Mouse (Mus musculus): ENCODE measurements around the gene Pdia5. TPM values are rescaled to one million over a fixed set of nuclear protein-coding genes. Genes with fewer than 3 reads are reported as not detected.

Pdia5 gene
- polyA plus RNA-seq, 1 experiment from 2014 or later = 43.1 TPM

GRCm38 (mm10) chr16:35477273-35477672 is 13.4 kb downstream of the Pdia5 start:
- no peaks in the 10 kb centered on the region for H3K36me3 ChIP-seq
- 60% methylated on average over 1 of the region's 1 CpGs for WGBS
- no peak overlapping the region for H3K27ac ChIP-seq
- H3K27me3 ChIP-seq = no peaks in the 10 kb centered on the region
- ATAC-seq (ENCODE audit: borderline replicate concordance, extremely low read depth, low FRiP score, low TSS enrichment) = no peak
- H3K9ac ChIP-seq = no peak overlapping the region
- no peak overlapping the region for H3K4me3 ChIP-seq
- no peaks in the 10 kb centered on the region for H3K9me3 ChIP-seq
- H3K4me1 ChIP-seq = no peaks in the 10 kb centered on the region
- H3K4me2 ChIP-seq = no peak overlapping the region

GRCm38 (mm10) chr16:35472569-35473275 is 18.0 kb downstream of the Pdia5 start:
- no peak for ATAC-seq (ENCODE audit: borderline replicate concordance, extremely low read depth, low FRiP score, low TSS enrichment)
- Histone ChIP-seq H3K4me3 (no peak overlapping the region), H3K27me3 (no peaks in the 10 kb centered on the region), H3K9me3 (no peaks in the 10 kb centered on the region), H3K4me2 (no peak overlapping the region), H3K36me3 (no peaks in the 10 kb centered on the region), H3K4me1 (peaks cover 5% of the 10 kb centered on the region; the same call in 1 of the 2 replicates), H3K9ac (no peak overlapping the region), H3K27ac (no peak overlapping the region)
- WGBS = 87% methylated on average over 14 of the region's 14 CpGs

GRCm38 (mm10) chr16:35471841-35472568 is 18.7 kb downstream of the Pdia5 start:
- H3K9me3 ChIP-seq = no peaks in the 10 kb centered on the region
- no peak overlapping the region for H3K4me3 ChIP-seq
- H3K4me2 ChIP-seq = no peak overlapping the region
- H3K9ac ChIP-seq = no peak overlapping the region
- H3K27me3 ChIP-seq = no peaks in the 10 kb centered on the region
- no peak; the same call in 1 of the 2 replicates for ATAC-seq (ENCODE audit: borderline replicate concordance, extremely low read depth, low FRiP score, low TSS enrichment)
- 88% methylated on average over 17 of the region's 17 CpGs for WGBS
- H3K4me1 ChIP-seq = peaks cover 5% of the 10 kb centered on the region; the same call in 1 of the 2 replicates
- H3K27ac ChIP-seq = no peak overlapping the region
- H3K36me3 ChIP-seq = no peaks in the 10 kb centered on the region

GRCm38 (mm10) chr16:35470983-35471382 is 19.7 kb downstream of the Pdia5 start:
- no peak overlapping the region for H3K4me3 ChIP-seq
- H3K4me1 ChIP-seq = peaks cover 5% of the 10 kb centered on the region; the same call in 1 of the 2 replicates
- H3K9ac ChIP-seq = no peak overlapping the region
- no peak overlapping the region for H3K4me2 ChIP-seq
- no peaks in the 10 kb centered on the region for H3K36me3 ChIP-seq
- WGBS = 77% methylated on average over 8 of the region's 8 CpGs
- ATAC-seq (ENCODE audit: borderline replicate concordance, extremely low read depth, low FRiP score, low TSS enrichment) = no peak
- no peaks in the 10 kb centered on the region for H3K9me3 ChIP-seq
- no peaks in the 10 kb centered on the region for H3K27me3 ChIP-seq
- H3K27ac ChIP-seq = no peak overlapping the region

- ATAC-seq (ENCODE audit: borderline replicate concordance, extremely low read depth, low FRiP score, low TSS enrichment) = no peak
These were observed 20.6 kb downstream of the Pdia5 start for GRCm38 (mm10) chr16:35470096-35470495.

GRCm38 (mm10) chr16:35469016-35469415 is 21.7 kb downstream of the Pdia5 start:
- Histone ChIP-seq H3K9ac (no peak overlapping the region), H3K9me3 (no peaks in the 10 kb centered on the region), H3K4me1 (peaks cover 5% of the 10 kb centered on the region; the same call in 1 of the 2 replicates), H3K27ac (no peak overlapping the region), H3K36me3 (no peaks in the 10 kb centered on the region), H3K4me3 (no peak overlapping the region), H3K27me3 (no peaks in the 10 kb centered on the region), H3K4me2 (no peak overlapping the region)
- 76% methylated on average over 6 of the region's 6 CpGs for WGBS
- ATAC-seq (ENCODE audit: borderline replicate concordance, extremely low read depth, low FRiP score, low TSS enrichment) = no peak

More at GRCm38 (mm10) chr16:35470096-35470495, 20.6 kb downstream of the Pdia5 start:
- no peaks in the 10 kb centered on the region for H3K9me3 ChIP-seq
- 39% methylated on average over 8 of the region's 8 CpGs for WGBS
- H3K27me3 ChIP-seq = no peaks in the 10 kb centered on the region
- H3K4me3 ChIP-seq = no peak overlapping the region
- H3K9ac ChIP-seq = no peak overlapping the region
- peaks cover 5% of the 10 kb centered on the region; the same call in 1 of the 2 replicates for H3K4me1 ChIP-seq
- no peak overlapping the region for H3K27ac ChIP-seq
- H3K4me2 ChIP-seq = no peak overlapping the region
- H3K36me3 ChIP-seq = no peaks in the 10 kb centered on the region

- WGBS = 73% methylated on average over 2 of the region's 2 CpGs
- Histone ChIP-seq H3K36me3 (no peaks in the 10 kb centered on the region), H3K27ac (no peak overlapping the region), H3K4me2 (no peak overlapping the region), H3K9ac (no peak overlapping the region), H3K4me3 (no peak overlapping the region), H3K27me3 (no peaks in the 10 kb centered on the region), H3K9me3 (no peaks in the 10 kb centered on the region), H3K4me1 (peaks cover 5% of the 10 kb centered on the region; the same call in 1 of the 2 replicates)
- ATAC-seq (ENCODE audit: borderline replicate concordance, extremely low read depth, low FRiP score, low TSS enrichment) = no peak
These were observed 23.6 kb downstream of the Pdia5 start for GRCm38 (mm10) chr16:35467044-35467443.

GRCm38 (mm10) chr16:35465808-35466351 is 24.8 kb downstream of the Pdia5 start:
- Histone ChIP-seq H3K4me3 (no peak overlapping the region), H3K9ac (no peak overlapping the region), H3K27ac (no peak overlapping the region), H3K27me3 (no peaks in the 10 kb centered on the region), H3K4me1 (peaks cover 5% of the 10 kb centered on the region; the same call in 1 of the 2 replicates), H3K36me3 (no peaks in the 10 kb centered on the region), H3K9me3 (no peaks in the 10 kb centered on the region), H3K4me2 (no peak overlapping the region)
- ATAC-seq (ENCODE audit: borderline replicate concordance, extremely low read depth, low FRiP score, low TSS enrichment) = no peak
- WGBS = 65% methylated on average over 4 of the region's 4 CpGs

- no peaks in the 10 kb centered on the region for H3K36me3 ChIP-seq
- no peak overlapping the region for H3K27ac ChIP-seq
- ATAC-seq (ENCODE audit: borderline replicate concordance, extremely low read depth, low FRiP score, low TSS enrichment) = no peak
- no peak overlapping the region for H3K4me2 ChIP-seq
- H3K4me3 ChIP-seq = no peak overlapping the region
- H3K9me3 ChIP-seq = no peaks in the 10 kb centered on the region
- 84% methylated on average over 12 of the region's 12 CpGs for WGBS
- no peak overlapping the region for H3K9ac ChIP-seq
- no peaks in the 10 kb centered on the region for H3K4me1 ChIP-seq
- no peaks in the 10 kb centered on the region for H3K27me3 ChIP-seq
These were observed 25.9 kb downstream of the Pdia5 start for GRCm38 (mm10) chr16:35464686-35465308.

GRCm38 (mm10) chr16:35463708-35464107 is 27.0 kb downstream of the Pdia5 start:
- H3K36me3 ChIP-seq = no peaks in the 10 kb centered on the region
- 88% methylated on average over 10 of the region's 10 CpGs for WGBS

GRCm38 (mm10) chr16:35462955-35463354 is 27.7 kb downstream of the Pdia5 start:
- 82% methylated on average over 7 of the region's 7 CpGs for WGBS
- Histone ChIP-seq H3K4me3 (no peak overlapping the region), H3K9me3 (no peaks in the 10 kb centered on the region), H3K4me1 (no peaks in the 10 kb centered on the region), H3K36me3 (no peaks in the 10 kb centered on the region), H3K27ac (no peak overlapping the region), H3K27me3 (no peaks in the 10 kb centered on the region), H3K4me2 (no peak overlapping the region), H3K9ac (no peak overlapping the region)
- no peak for ATAC-seq (ENCODE audit: borderline replicate concordance, extremely low read depth, low FRiP score, low TSS enrichment)

More at GRCm38 (mm10) chr16:35463708-35464107, 27.0 kb downstream of the Pdia5 start:
- ATAC-seq (ENCODE audit: borderline replicate concordance, extremely low read depth, low FRiP score, low TSS enrichment) = no peak
- H3K27me3 ChIP-seq = no peaks in the 10 kb centered on the region
- no peak overlapping the region for H3K9ac ChIP-seq
- no peak overlapping the region for H3K4me2 ChIP-seq
- H3K4me1 ChIP-seq = no peaks in the 10 kb centered on the region
- H3K27ac ChIP-seq = no peak overlapping the region
- no peaks in the 10 kb centered on the region for H3K9me3 ChIP-seq
- H3K4me3 ChIP-seq = no peak overlapping the region

All from lung, embryonic 15.5 days (tissue).